Mouse (Mus musculus) lung, embryonic 14.5 days (tissue): ENCODE data around the gene Nit1. TPM values are rescaled to one million over a fixed set of nuclear protein-coding genes. Genes with fewer than 3 reads are reported as not detected.

ENCODE experiments used
- ATAC-seq: fragments of 200-750 bp; cut with Nextera tagmentation; 2 replicates; pipeline ENCODE4 v1.8.0; 2017; ENCODE audit warnings: mild to moderate bottlenecking, moderate TSS enrichment, moderate library complexity; ENCODE audit not compliant: insufficient read depth
- DNase-seq: peaks from one replicate; pipeline ENCODE4 v3.0.0-alpha.2; 2015
- H3K27ac ChIP-seq: fragments of 300-500 bp; sonication (generic); 2 replicates; pipeline ENCODE4 v1.5.1; 2014; ENCODE audit warnings: low read depth, mild to moderate bottlenecking, moderate library complexity
- H3K27me3 ChIP-seq: fragments of 300-500 bp; sonication (generic); 2 replicates; pipeline ENCODE4 v1.6.1; 2014; ENCODE audit warnings: low read length, control low read depth; ENCODE audit not compliant: insufficient read depth
- H3K36me3 ChIP-seq: fragments of 300-500 bp; sonication (generic); 2 replicates; pipeline ENCODE4 v1.6.1; 2014; ENCODE audit warnings: control low read depth; ENCODE audit not compliant: insufficient read depth
- H3K4me1 ChIP-seq: fragments of 300-500 bp; sonication (generic); 2 replicates; pipeline ENCODE4 v1.6.1; 2014; ENCODE audit warnings: antibody characterized with exemption, control low read depth; ENCODE audit not compliant: insufficient read depth
- H3K4me2 ChIP-seq: fragments of 300-500 bp; sonication (generic); 2 replicates; pipeline ENCODE4 v1.6.1; 2014; ENCODE audit warnings: mild to moderate bottlenecking
- H3K4me3 ChIP-seq: fragments of 300-500 bp; sonication (generic); 2 replicates; pipeline ENCODE4 v1.5.1; 2014; ENCODE audit warnings: low read depth, low read length
- H3K9ac ChIP-seq: fragments of 300-500 bp; sonication (generic); 2 replicates; pipeline ENCODE4 v1.6.1; 2014
- H3K9me3 ChIP-seq: fragments of 300-500 bp; sonication (generic); 2 replicates; pipeline ENCODE4 v1.6.1; 2016; ENCODE audit warnings: low read depth, low read length, control low read depth
- CTCF ChIP-seq: IDR thresholded peaks from 2 replicates; pipeline ENCODE4 v1.5.1; 2016; ENCODE audit warnings: antibody characterized with exemption, low read depth
- WGBS: fragments of 180-500 bp; shearing (Covaris S2); extraction: QIAGEN DNeasy Blood & Tissue Kit; methylation state at CpG from one replicate; pipeline ENCODE4 v1.1.7; 2014; 5-methylcytosine and 5-hydroxymethylcytosine counted together
- polyA plus RNA-seq: library from polyadenylated mRNA; unstranded; fragments of >200 nt; fragmentation: Nextera tagmentation; extraction: Ambion mirVana; gene quantifications from 2 replicates; pipeline ENCODE4 v1.2.1, GENCODE M21; 2014

Gene Nit1
- polyA plus RNA-seq, 1 experiment from 2014 or later: 27.5 TPM

GRCm38 (mm10) chr1:171365934-171366333 is 20.5 kb upstream of the Nit1 start:
- Histone ChIP-seq H3K27me3 (no peaks in the 10 kb centered on the region), H3K4me1 (no peaks in the 10 kb centered on the region), H3K36me3 (no peaks in the 10 kb centered on the region), H3K9me3 (no peaks in the 10 kb centered on the region), H3K4me2 (no peak overlapping the region), H3K27ac (no peak overlapping the region), H3K9ac (no peak overlapping the region), H3K4me3 (no peak overlapping the region)
- TF ChIP-seq CTCF: no peak
- 57% methylated on average over 7 of the region's 7 CpGs for WGBS
- ATAC-seq: no peak
- no peak for DNase-seq

GRCm38 (mm10) chr1:171361106-171362103 is 16.0 kb upstream of the Nit1 start:
- TF ChIP-seq CTCF: peak; percentile 87
- WGBS: 32% methylated on average over 16 of the region's 16 CpGs
- Histone ChIP-seq H3K9ac (peak overlapping the region; percentile 51), H3K36me3 (peaks cover 31% of the 10 kb centered on the region), H3K4me3 (peak overlapping the region; percentile 41), H3K27me3 (no peaks in the 10 kb centered on the region), H3K4me2 (peak overlapping the region; percentile 70), H3K4me1 (no peaks in the 10 kb centered on the region), H3K9me3 (0 out of 2 replicates have a peak, but pooled peaks cover 2% of the 10 kb centered on the region), H3K27ac (no peak overlapping the region)
- ATAC-seq (peak; percentile 70), DNase-seq (peak; percentile 91)

GRCm38 (mm10) chr1:171360656-171361055 is 15.2 kb upstream of the Nit1 start, which contains the start of gene Klhdc9:
Gene Klhdc9 (minus strand): TSS chr1:171360798.
- Histone ChIP-seq H3K27me3 (no peaks in the 10 kb centered on the region), H3K4me1 (no peaks in the 10 kb centered on the region), H3K4me3 (peak within 1 kb of the TSS; percentile 41), H3K9me3 (0 out of 2 replicates have a peak, but pooled peaks cover 2% of the 10 kb centered on the region), H3K9ac (peak within 1 kb of the TSS; percentile 51), H3K27ac (peak within 1 kb of the TSS; percentile 22; the same call in 1 of the 2 replicates), H3K4me2 (peak within 1 kb of the TSS; percentile 70), H3K36me3 (peaks cover 31% of the 10 kb centered on the region)
- ATAC-seq: peak; percentile 94
- peak; percentile 97 for DNase-seq
- no peak for TF ChIP-seq CTCF
- under 1% methylated on average over 21 of the region's 21 CpGs for WGBS

- Histone ChIP-seq H3K27me3 (no peaks in the 10 kb centered on the region), H3K36me3 (peaks cover 31% of the 10 kb centered on the region), H3K9me3 (0 out of 2 replicates have a peak, but pooled peaks cover 2% of the 10 kb centered on the region), H3K27ac (peak overlapping the region; percentile 22; the same call in 1 of the 2 replicates), H3K4me1 (no peaks in the 10 kb centered on the region), H3K4me2 (peak overlapping the region; percentile 70), H3K4me3 (peak overlapping the region; percentile 41), H3K9ac (peak overlapping the region; percentile 51)
- 5% methylated on average over 26 of the region's 26 CpGs for WGBS
- no peak for DNase-seq
- no peak for TF ChIP-seq CTCF
- no peak; the same call in 1 of the 2 replicates for ATAC-seq
Measured at GRCm38 (mm10) chr1:171360253-171360652, 14.8 kb upstream of the Nit1 start.

DNA sequence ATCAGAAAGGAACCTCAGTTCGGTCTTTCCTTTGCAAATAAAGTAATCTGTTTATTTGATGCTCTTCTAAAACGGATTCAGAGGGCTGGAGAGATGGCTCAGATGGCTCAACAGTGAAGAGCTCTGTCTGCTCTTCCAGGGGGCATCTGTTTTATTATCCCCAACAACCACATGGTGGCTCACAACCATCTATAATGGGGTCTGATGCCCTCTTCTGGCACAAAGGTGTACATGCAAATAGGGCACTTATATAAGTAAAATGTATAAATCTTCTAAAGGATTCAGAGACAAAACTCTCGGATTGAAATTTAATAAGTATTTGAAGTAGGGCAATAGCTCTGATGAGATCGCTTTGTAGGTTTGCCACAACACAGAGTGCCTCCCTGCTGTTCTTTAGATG is 13.0 kb upstream of the Nit1 start:
- no peaks in the 10 kb centered on the region for H3K4me1 ChIP-seq
- H3K4me3 ChIP-seq: no peak overlapping the region
- H3K9me3 ChIP-seq: 0 out of 2 replicates have a peak, but pooled peaks cover 2% of the 10 kb centered on the region
- no peaks in the 10 kb centered on the region for H3K27me3 ChIP-seq
- DNase-seq (peak; percentile 76), ATAC-seq (no peak)
- peaks cover 34% of the 10 kb centered on the region for H3K36me3 ChIP-seq
- no peak overlapping the region for H3K4me2 ChIP-seq
- TF ChIP-seq CTCF: peak; percentile 81
- H3K9ac ChIP-seq: no peak overlapping the region
- WGBS: 66% methylated on average over 4 of the region's 4 CpGs
- H3K27ac ChIP-seq: no peak overlapping the region

DNA sequence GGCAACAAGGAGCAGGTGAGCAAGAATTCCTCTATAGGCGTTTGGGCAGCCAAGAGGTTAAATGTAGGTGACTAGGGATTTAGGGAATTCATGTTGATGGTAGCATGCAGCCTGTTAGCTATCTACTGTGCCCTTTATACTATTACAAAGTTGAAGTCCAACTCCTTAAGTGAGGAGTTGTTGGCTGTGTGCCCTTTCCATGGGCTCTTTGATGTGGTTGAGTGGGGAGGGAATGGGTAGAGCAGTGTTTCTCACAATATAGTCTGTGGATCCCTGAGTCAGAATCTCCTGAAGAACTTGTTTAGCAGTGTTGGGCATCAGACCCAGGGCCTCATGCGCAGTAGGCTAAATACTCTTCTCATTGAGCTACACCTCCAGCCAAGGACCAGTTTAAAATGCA is 11.4 kb upstream of the Nit1 start:
- no peak overlapping the region for H3K4me2 ChIP-seq
- H3K27ac ChIP-seq: no peak overlapping the region
- DNase-seq (no peak), ATAC-seq (no peak)
- H3K9me3 ChIP-seq: 0 out of 2 replicates have a peak, but pooled peaks cover 2% of the 10 kb centered on the region
- no peaks in the 10 kb centered on the region for H3K27me3 ChIP-seq
- peaks cover 34% of the 10 kb centered on the region for H3K36me3 ChIP-seq
- 84% methylated on average over 2 of the region's 2 CpGs for WGBS
- no peak overlapping the region for H3K4me3 ChIP-seq
- H3K9ac ChIP-seq: no peak overlapping the region
- no peak for TF ChIP-seq CTCF
- H3K4me1 ChIP-seq: no peaks in the 10 kb centered on the region

DNA sequence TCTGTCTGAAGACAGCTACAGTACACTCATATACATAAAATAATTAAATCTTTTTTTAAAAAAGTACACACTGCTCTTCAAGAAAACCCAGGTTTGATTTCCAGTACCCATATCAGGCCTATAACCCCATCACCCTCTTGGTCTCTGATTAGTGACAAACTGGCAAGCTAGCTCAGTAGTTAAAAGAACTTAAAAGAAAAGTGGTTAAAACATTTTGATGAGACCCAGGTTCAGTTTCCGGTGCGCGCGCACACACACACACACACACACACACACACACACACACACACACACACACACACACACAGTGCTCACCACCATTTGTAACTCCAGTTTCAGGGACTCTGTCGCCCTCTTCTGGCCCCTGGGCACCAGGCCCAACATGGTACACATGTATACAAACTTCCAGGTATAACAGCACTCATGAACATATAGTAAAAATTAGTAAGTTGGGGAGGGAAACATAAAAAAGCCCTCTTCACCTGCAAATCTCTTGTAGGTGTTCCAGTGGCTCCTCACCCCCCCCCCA is 10.4 kb upstream of the Nit1 start:
- H3K4me3 ChIP-seq: no peak overlapping the region

More for the DNA sequence above, 10.4 kb upstream of the Nit1 start:
- ATAC-seq (no peak), DNase-seq (peak; percentile 49)
- Histone ChIP-seq H3K4me2 (no peak overlapping the region), H3K27me3 (no peaks in the 10 kb centered on the region), H3K4me1 (no peaks in the 10 kb centered on the region), H3K36me3 (peaks cover 34% of the 10 kb centered on the region), H3K27ac (no peak overlapping the region), H3K9ac (no peak overlapping the region), H3K9me3 (0 out of 2 replicates have a peak, but pooled peaks cover 2% of the 10 kb centered on the region)
- TF ChIP-seq CTCF: peak; percentile 57
- 80% methylated on average over 5 of the region's 5 CpGs for WGBS
